In the genomic region with DNA sequence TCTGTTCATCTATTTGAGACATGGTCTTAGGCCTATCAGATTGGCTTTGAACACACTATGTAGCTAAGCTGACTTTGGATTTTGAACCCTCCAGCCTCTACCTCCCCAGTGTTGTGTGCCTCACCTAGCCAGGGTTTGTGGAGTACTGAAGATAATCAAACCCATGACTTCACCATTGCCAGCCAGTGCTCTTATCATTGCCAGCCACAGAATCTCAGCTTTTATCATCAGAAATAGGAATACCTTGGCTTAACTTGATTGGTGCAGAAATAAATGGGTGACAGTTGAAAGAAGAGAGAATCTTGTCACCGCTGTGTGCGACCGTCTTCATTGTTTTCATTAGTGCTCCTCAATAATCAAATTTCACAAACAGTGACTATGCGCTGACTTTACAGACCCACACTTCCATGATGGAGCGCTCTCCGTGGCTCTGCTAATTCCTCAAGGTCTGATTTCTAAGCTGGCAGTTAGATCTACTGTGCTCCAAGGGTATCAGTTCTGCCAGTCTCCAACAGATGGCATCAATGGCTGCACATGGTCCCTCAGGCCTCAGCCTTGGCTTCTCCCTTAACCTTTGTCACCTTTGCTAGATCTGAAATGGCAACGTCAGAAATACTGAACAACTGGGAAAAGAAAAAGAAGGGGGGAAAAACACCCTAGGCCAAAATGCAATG, we compare ENCODE assay signal across 12 mouse cellular contexts.
DNase-seq lines count a peak whose midpoint lies in the region; ATAC-seq and TF ChIP-seq lines count a peak whose summit lies in the region.
"Had no signal": no experiment of that assay in that cellular context is flagged by ENCODE, and none has a peak within 500 bp of the region (broad histone marks: within the 10 kb centered on the region; RNA-seq: fewer than 3 reads in every experiment).

No protein-coding gene starts in this region.

- peak; percentile 64 for TF ChIP-seq CTCF in liver, postnatal 0 days (IDR thresholded peaks at IDR 0.05; ENCODE audit: low read depth)

- no peak overlapping the region for H3K4me2 ChIP-seq in liver, postnatal 0 days (ENCODE audit: low read depth, low read length)
- H3K4me2 ChIP-seq: embryonic facial prominence, embryonic 12.5 days; liver, embryonic 13.5 days had no signal

- H3K4me1 ChIP-seq in liver, postnatal 0 days (ENCODE audit: insufficient read depth) = peaks cover 35% of the 10 kb centered on the region

- no peaks in the 10 kb centered on the region for H3K36me3 ChIP-seq in liver, postnatal 0 days (replicated peaks; ENCODE audit: insufficient read depth, low read length)
- H3K36me3 ChIP-seq: embryonic facial prominence, embryonic 12.5 days; liver, embryonic 13.5 days had no signal

- ATAC-seq in liver, postnatal 0 days = no peak

- no peak overlapping the region for H3K9ac ChIP-seq in liver, postnatal 0 days (replicated peaks)
- H3K9ac ChIP-seq: embryonic facial prominence, embryonic 12.5 days; liver, embryonic 13.5 days had no signal

- no peaks in the 10 kb centered on the region for H3K9me3 ChIP-seq in liver, postnatal 0 days (ENCODE audit: low read length)
- H3K9me3 ChIP-seq: embryonic facial prominence, embryonic 12.5 days; liver, embryonic 13.5 days had no signal

- no peak overlapping the region for H3K27ac ChIP-seq in liver, postnatal 0 days (ENCODE audit: low read depth)
- H3K27ac ChIP-seq: embryonic facial prominence, embryonic 12.5 days; liver, embryonic 13.5 days had no signal

- 69% methylated on average over 7 of the region's 7 CpGs for WGBS in liver, postnatal 0 days (ENCODE audit: insufficient replicate concordance)

- peak; percentile 62 to 67 for DNase-seq in cerebellum, postnatal 10 days
- no peak for DNase-seq in cerebellum, adult 18-20 months
- DNase-seq in liver, postnatal 0 days = no peak
- no peak for DNase-seq in liver
- peak; percentile 42 to 52 for DNase-seq in kidney, postnatal 36 days
- peak; percentile 29 to 51 for DNase-seq in thymus, postnatal 10 days (ENCODE audit: low spot score in 2 of 2)
- DNase-seq in adrenal gland, postnatal 36 days = no peak
- DNase-seq in heart, adult 11 months = no peak
- DNase-seq: adrenal gland, postnatal 25 days; gastrocnemius, postnatal 14 days; liver, embryonic 13.5 days had no signal

- H3K27me3 ChIP-seq in liver, postnatal 0 days (ENCODE audit: insufficient read depth, low read length) = no peaks in the 10 kb centered on the region
- H3K27me3 ChIP-seq: embryonic facial prominence, embryonic 12.5 days; liver, embryonic 13.5 days had no signal

- no peak overlapping the region for H3K4me3 ChIP-seq in liver, postnatal 0 days (ENCODE audit: low read depth, low read length)
- H3K4me3 ChIP-seq: embryonic facial prominence, embryonic 12.5 days; liver, embryonic 13.5 days had no signal

- TF ChIP-seq EP300 in liver, postnatal 0 days (IDR thresholded peaks at IDR 0.05; ENCODE audit: low read depth) = peak; percentile 75

Comparison
In these comparisons a context has a peak if more than half of its experiments do, and no peak if none do; other contexts are left out.
1. DNase-seq: peak in cerebellum, postnatal 10 days (2 of 2), kidney, postnatal 36 days (2 of 2) and thymus, postnatal 10 days (2 of 2); none in cerebellum, adult 18-20 months (0 of 2), liver, postnatal 0 days (single experiment), liver (single experiment), adrenal gland, postnatal 36 days (0 of 2) and heart, adult 11 months (single experiment).